Mouse (Mus musculus) myocyte (in vitro differentiated cells): Measurements from ENCODE around the gene Gm614.

Experiments used
- CEBPB ChIP-seq: IDR thresholded peaks from 2 replicates; pipeline ENCODE4 v1.6.1; 2011; ENCODE audit warnings: mild to moderate bottlenecking, moderate library complexity; ENCODE audit not compliant: poor library complexity, insufficient read depth, severe bottlenecking
- E2F4 ChIP-seq: IDR thresholded peaks from one replicate; pipeline ENCODE4 v1.6.1; 2011; ENCODE audit warnings: mild to moderate bottlenecking, control low read depth, moderate library complexity; ENCODE audit not compliant: insufficient read depth
- MAX ChIP-seq: IDR thresholded peaks from one replicate; pipeline ENCODE4 v1.6.1; 2011; ENCODE audit warnings: low read depth, mild to moderate bottlenecking, control low read depth
- MYOD1 ChIP-seq, 3 experiments: IDR thresholded peaks; one replicate each; pipeline ENCODE4 v1.6.1; 2011; ENCODE audit warnings: control low read depth in 2 of 3, low read depth in 2 of 3, mild to moderate bottlenecking in 2 of 3, moderate library complexity in 1 of 3; ENCODE audit not compliant: insufficient read length in 2 of 3, control insufficient read depth in 1 of 3
- MYOG ChIP-seq, 3 experiments: IDR thresholded peaks; one replicate each; pipeline ENCODE4 v1.6.1; 2011; ENCODE audit warnings: control low read depth in 2 of 3, low read depth in 2 of 3, mild to moderate bottlenecking in 2 of 3; ENCODE audit not compliant: insufficient read length in 2 of 3, control insufficient read depth in 1 of 3, insufficient read depth in 1 of 3
- POLR2A ChIP-seq: IDR thresholded peaks from one replicate; pipeline ENCODE4 v1.6.1; 2011; ENCODE audit warnings: low read depth, mild to moderate bottlenecking, control low read depth, moderate library complexity; ENCODE audit not compliant: insufficient read length
- POLR2AphosphoS2 ChIP-seq: IDR thresholded peaks from one replicate; pipeline ENCODE4 v1.6.1; 2011; ENCODE audit warnings: low read depth, control low read depth; ENCODE audit not compliant: insufficient read length
- SRF ChIP-seq: IDR thresholded peaks from one replicate; pipeline ENCODE4 v1.6.1; 2011; ENCODE audit warnings: low read depth; ENCODE audit not compliant: control insufficient read depth, insufficient read length
- TCF12 ChIP-seq: IDR thresholded peaks from one replicate; pipeline ENCODE4 v1.6.1; 2011; ENCODE audit warnings: mild to moderate bottlenecking, control low read depth; ENCODE audit not compliant: poor library complexity, insufficient read depth, severe bottlenecking
- TCF3 ChIP-seq: IDR thresholded peaks from one replicate; pipeline ENCODE4 v1.6.1; 2011; ENCODE audit warnings: low read depth, control low read depth; ENCODE audit not compliant: insufficient read length
- USF1 ChIP-seq: IDR thresholded peaks from one replicate; pipeline ENCODE4 v1.6.1; 2011; ENCODE audit warnings: low read depth, mild to moderate bottlenecking, control low read depth, moderate library complexity

DNA sequence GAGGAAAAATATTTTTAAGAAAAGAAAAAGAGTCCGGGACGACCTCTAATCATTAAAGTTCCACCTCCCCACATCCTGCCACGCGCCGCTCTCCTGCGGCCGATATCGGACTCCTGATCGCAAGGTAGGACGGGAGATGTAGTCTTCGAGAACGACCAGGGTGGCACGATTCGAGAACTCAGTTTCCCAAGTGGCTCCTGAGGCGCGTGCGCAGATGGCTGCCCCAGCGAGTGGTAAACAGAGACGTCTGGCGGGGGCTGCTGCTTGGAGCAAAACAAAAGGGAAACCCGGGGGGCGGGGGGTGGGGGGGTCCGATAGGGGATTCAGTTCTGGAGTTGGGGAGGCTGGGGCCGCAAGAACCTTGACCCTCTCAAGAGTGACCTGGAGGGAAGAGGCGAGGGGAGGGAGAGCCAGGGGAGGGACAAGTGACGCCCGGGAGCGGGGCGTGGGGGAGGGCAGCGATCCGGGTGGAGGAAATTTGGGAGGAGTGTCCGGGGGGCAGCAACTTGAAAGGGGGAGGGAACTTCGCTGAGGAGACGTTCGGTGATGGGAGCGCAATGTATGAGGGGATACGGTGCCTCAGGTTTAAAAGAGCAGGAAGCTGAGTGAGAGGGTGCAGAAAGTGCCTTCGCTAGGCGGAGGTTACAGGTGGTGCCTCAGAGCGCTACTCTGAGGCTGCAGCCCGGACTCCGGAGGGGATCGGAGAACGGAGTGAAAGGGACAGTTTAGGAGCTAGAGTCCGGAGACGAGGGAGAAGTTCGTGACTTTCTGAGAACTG is 9.7 kb downstream of the Gm614 start, which contains the start of gene Foxo4:
- TF ChIP-seq POLR2A (peak; percentile 51), TCF12 (no peak), USF1 (no peak), MAX (no peak), E2F4 (no peak), MYOD1 (IDR thresholded peaks at IDR 0.05; ENCODE audit: control insufficient read depth in 1 of 3, insufficient read length in 2 of 3, low read depth in 2 of 3) (no peak), TCF3 (no peak), SRF (no peak), MYOG (IDR thresholded peaks at IDR 0.05; ENCODE audit: control insufficient read depth in 1 of 3, insufficient read depth in 1 of 3, insufficient read length in 2 of 3, low read depth in 2 of 3) (no peak), CEBPB (no peak), POLR2AphosphoS2 (no peak)
